Mouse (Mus musculus) liver, postnatal 0 days (tissue): ENCODE measurements around the gene Fam131c. TPM values are rescaled to one million over a fixed set of nuclear protein-coding genes. Genes with fewer than 3 reads are reported as not detected.

ENCODE experiments used
- ATAC-seq: fragments of 200-750 bp; cut with Nextera tagmentation; 2 replicates; pipeline ENCODE4 v1.8.0; 2017; ENCODE audit warnings: mild to moderate bottlenecking, moderate library complexity
- DNase-seq: peaks from one replicate; pipeline ENCODE4 v3.0.0-alpha.2; 2016
- H3K27ac ChIP-seq: fragments of 300-500 bp; sonication (generic); 2 replicates; pipeline ENCODE4 v1.5.1; 2014; ENCODE audit warnings: antibody characterized with exemption, moderate library complexity, mild to moderate bottlenecking, low read depth
- H3K27me3 ChIP-seq: fragments of 300-500 bp; sonication (generic); 2 replicates; pipeline ENCODE4 v1.6.1; 2014; ENCODE audit warnings: low read length, control low read depth, mixed read lengths; ENCODE audit not compliant: insufficient read depth
- H3K36me3 ChIP-seq: fragments of 300-500 bp; sonication (generic); replicated peaks from 2 replicates; pipeline ENCODE4 v1.6.1; 2014; ENCODE audit warnings: mild to moderate bottlenecking, control low read depth, low read length, moderate library complexity, mixed read lengths; ENCODE audit not compliant: insufficient read depth
- H3K4me1 ChIP-seq: fragments of 300-500 bp; sonication (generic); 2 replicates; pipeline ENCODE4 v1.6.1; 2014; ENCODE audit warnings: antibody characterized with exemption, mild to moderate bottlenecking, control low read depth; ENCODE audit not compliant: insufficient read depth
- H3K4me2 ChIP-seq: fragments of 300-500 bp; sonication (generic); 2 replicates; pipeline ENCODE4 v1.6.1; 2014; ENCODE audit warnings: low read depth, mild to moderate bottlenecking, low read length, moderate library complexity, mixed read lengths
- H3K4me3 ChIP-seq: fragments of 300-500 bp; sonication (generic); 2 replicates; pipeline ENCODE4 v1.5.1; 2014; ENCODE audit warnings: low read depth, low read length
- H3K9ac ChIP-seq: fragments of 300-500 bp; sonication (generic); replicated peaks from 2 replicates; pipeline ENCODE4 v1.6.1; 2014; ENCODE audit warnings: mild to moderate bottlenecking, moderate library complexity
- H3K9me3 ChIP-seq: fragments of 300-500 bp; sonication (generic); 2 replicates; pipeline ENCODE4 v1.6.1; 2016; ENCODE audit warnings: mild to moderate bottlenecking, control low read depth, low read length, mixed read lengths
- CTCF ChIP-seq: sonication (generic); IDR thresholded peaks from 2 replicates; pipeline ENCODE4 v1.5.1; 2016; ENCODE audit warnings: antibody characterized with exemption, low read depth
- EP300 ChIP-seq: IDR thresholded peaks from 2 replicates; pipeline ENCODE4 v1.6.1; 2016; ENCODE audit warnings: antibody characterized with exemption, low read depth, mild to moderate bottlenecking
- WGBS: fragments of 180-500 bp; shearing (Covaris S2); extraction: QIAGEN DNeasy Blood & Tissue Kit; methylation state at CpG from one replicate; pipeline ENCODE4 v1.1.7; 2014; ENCODE audit not compliant: insufficient replicate concordance; 5-methylcytosine and 5-hydroxymethylcytosine counted together
- polyA plus RNA-seq: library from polyadenylated mRNA; unstranded; fragments of >200 nt; fragmentation: Nextera tagmentation; extraction: Ambion mirVana; gene quantifications from 2 replicates; pipeline ENCODE4 v1.2.1, GENCODE M21; 2015

The Fam131c gene
- polyA plus RNA-seq, result 0.53 and 0.96 TPM in 2 replicates

DNA sequence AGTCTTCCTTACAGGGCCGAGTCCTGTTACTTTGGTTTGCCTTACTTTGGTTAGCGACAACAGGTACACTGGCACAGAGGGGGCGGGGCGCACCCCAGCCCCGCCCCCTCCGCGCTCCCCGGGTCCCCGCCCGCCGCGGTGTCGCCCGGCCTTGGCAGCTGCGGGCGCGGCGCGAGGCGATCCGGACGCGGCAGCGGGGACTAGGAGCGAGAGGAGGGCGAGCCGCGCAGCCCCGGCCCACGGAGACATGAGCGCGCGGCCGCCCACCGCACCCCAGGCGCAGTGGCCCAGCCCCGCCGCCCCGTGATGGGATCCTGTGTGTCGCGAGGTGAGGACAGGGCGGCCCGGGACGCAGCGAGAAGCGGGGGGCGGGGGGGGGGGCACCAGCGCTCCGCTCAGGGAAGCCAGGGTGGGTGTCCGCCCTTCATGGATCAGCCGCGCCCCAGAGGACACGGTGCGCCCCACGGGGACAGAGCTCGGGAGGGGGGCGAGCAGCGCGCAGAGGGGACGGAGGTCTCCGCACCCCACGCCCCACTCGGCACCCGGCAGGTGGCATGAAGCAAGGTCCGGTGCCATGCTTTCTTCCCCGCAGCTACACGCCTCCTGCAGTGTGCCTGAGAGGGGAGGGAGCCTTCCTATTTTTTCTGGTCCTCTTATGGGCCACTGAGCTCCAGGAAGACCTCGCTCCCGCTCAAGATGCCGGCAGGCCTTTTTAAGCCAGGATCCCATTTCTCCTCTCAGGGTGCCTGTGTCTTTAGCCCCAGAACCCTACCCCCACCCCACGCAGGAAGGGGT is at the start of gene Fam131c:
TSS of gene Fam131c (plus strand) at position 224 of the 795 bp plus-strand sequence.
- 0 out of 2 replicates have a peak, but pooled peaks have one; percentile 21 for ATAC-seq
- H3K27me3 ChIP-seq, result peaks cover 21% of the 10 kb centered on the region
- H3K27ac ChIP-seq, result no peak within 1 kb of the TSS
- 2% methylated on average over 44 of the region's 71 CpGs for WGBS
- H3K4me3 ChIP-seq, result peak within 1 kb of the TSS; percentile 48
- no peaks in the 10 kb centered on the region for H3K36me3 ChIP-seq
- peak within 1 kb of the TSS; percentile 73 for H3K4me2 ChIP-seq
- DNase-seq, result peak; percentile 50
- peak within 1 kb of the TSS; percentile 45; the same call in 1 of the 2 replicates for H3K9ac ChIP-seq
- TF ChIP-seq EP300 (no peak), CTCF (no peak)
- peaks cover 8% of the 10 kb centered on the region; the same call in 1 of the 2 replicates for H3K4me1 ChIP-seq
- no peaks in the 10 kb centered on the region for H3K9me3 ChIP-seq

DNA sequence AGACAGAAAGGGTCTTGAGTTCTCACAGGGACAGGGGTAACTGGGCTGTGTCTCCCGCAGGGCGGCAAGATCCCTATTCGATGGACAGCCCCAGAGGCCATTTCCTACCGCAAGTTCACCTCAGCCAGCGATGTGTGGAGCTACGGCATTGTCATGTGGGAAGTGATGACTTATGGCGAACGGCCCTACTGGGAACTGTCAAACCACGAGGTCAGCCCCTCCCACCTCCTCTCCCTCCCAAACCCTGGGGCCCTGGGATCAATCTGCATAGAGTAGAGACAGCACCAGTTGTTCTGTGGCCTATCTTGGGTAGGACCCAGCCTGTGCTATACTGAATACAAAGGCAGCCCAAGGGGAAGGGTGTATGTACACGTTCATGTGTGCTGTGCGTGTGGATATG is 45.5 kb upstream of the Fam131c start:
- peaks cover 35% of the 10 kb centered on the region for H3K36me3 ChIP-seq
- H3K4me2 ChIP-seq, result no peak overlapping the region
- no peak overlapping the region for H3K4me3 ChIP-seq
- no peaks in the 10 kb centered on the region for H3K27me3 ChIP-seq
- DNase-seq (no peak), ATAC-seq (no peak)
- H3K9me3 ChIP-seq, result no peaks in the 10 kb centered on the region
- 64% methylated on average over 11 of the region's 11 CpGs for WGBS
- H3K9ac ChIP-seq, result no peak overlapping the region
- no peak for TF ChIP-seq EP300
- no peak for TF ChIP-seq CTCF
- peaks cover 5% of the 10 kb centered on the region; the same call in 1 of the 2 replicates for H3K4me1 ChIP-seq
- no peak overlapping the region for H3K27ac ChIP-seq

DNA sequence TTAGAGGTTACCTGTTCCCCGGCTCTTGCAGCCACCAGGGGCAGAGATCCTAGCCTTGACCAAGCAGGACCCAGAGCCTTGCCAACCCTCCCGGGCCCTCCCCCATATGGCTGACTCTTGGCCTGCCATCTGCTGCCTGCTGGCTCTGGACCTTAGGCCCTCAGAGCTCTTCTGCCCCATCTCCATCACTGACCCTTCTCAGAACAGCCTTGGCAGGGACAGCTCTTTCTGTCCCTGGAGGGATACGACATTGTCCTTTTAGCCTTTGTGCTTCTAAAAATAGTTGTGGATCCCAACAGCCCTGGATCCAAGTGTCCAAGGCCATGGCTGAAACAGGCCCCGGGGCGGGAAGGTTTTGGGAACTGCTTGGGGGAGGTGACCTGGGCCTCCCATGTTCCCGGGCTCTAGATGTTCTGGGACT is 43.2 kb upstream of the Fam131c start:
- DNase-seq (no peak), ATAC-seq (no peak)
- Histone ChIP-seq H3K27me3 (no peaks in the 10 kb centered on the region), H3K4me2 (no peak overlapping the region), H3K4me1 (peaks cover 5% of the 10 kb centered on the region; the same call in 1 of the 2 replicates), H3K27ac (no peak overlapping the region), H3K9ac (no peak overlapping the region), H3K4me3 (no peak overlapping the region), H3K9me3 (no peaks in the 10 kb centered on the region), H3K36me3 (peaks cover 21% of the 10 kb centered on the region)
- 61% methylated on average over 6 of the region's 6 CpGs for WGBS
- no peak for TF ChIP-seq EP300

DNA sequence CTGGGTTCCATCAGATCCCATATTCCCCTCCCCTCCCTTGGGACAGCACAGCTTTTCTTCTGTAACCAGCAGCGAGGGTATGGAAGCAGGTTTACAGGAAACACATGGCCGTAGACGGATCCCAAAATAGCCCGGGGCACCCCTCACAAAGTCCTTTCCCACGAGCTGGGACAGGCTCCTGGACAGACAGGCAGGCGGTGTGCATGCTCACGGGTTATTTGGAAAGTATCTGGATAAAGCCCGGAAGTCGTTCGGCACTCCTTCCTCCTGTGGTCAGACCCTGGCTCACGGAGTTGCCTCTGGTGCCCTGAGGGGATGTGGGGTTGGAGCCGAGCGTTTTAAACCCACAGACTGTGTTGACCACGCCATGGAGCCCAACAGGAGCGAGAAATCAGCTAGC is 42.4 kb upstream of the Fam131c start:
- ATAC-seq (no peak), DNase-seq (no peak)
- no peaks in the 10 kb centered on the region for H3K9me3 ChIP-seq
- H3K4me1 ChIP-seq, result peaks cover 5% of the 10 kb centered on the region; the same call in 1 of the 2 replicates
- H3K36me3 ChIP-seq, result peaks cover 21% of the 10 kb centered on the region
- H3K4me3 ChIP-seq, result no peak overlapping the region
- TF ChIP-seq EP300 (no peak), CTCF (no peak)
- no peaks in the 10 kb centered on the region for H3K27me3 ChIP-seq
- no peak overlapping the region for H3K27ac ChIP-seq
- no peak overlapping the region for H3K4me2 ChIP-seq
- H3K9ac ChIP-seq, result no peak overlapping the region
- 31% methylated on average over 15 of the region's 15 CpGs for WGBS

DNA sequence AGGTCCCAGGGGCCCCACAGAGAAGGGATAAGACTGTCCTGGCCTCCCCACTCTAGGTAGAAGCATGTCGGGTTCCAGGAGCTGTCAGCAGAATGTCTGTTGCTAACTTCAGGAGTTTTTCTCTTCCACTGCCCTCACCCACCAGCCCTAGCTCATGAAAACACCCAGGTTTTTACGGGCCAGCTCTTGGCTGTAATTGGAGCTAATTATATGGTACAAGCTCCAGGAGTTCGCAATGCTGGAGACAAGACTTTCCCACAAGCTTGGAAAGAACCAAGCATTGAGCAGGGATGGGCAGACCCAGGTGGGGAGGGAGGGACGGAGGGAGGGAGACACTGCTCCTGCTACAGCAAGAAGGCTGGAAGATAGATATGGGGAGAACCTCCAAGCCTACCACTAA is 40.9 kb upstream of the Fam131c start:
- Histone ChIP-seq H3K36me3 (peaks cover 21% of the 10 kb centered on the region), H3K27ac (no peak overlapping the region), H3K4me2 (no peak overlapping the region), H3K9ac (no peak overlapping the region), H3K9me3 (no peaks in the 10 kb centered on the region), H3K4me1 (peaks cover 5% of the 10 kb centered on the region; the same call in 1 of the 2 replicates), H3K27me3 (no peaks in the 10 kb centered on the region), H3K4me3 (no peak overlapping the region)
- ATAC-seq, result no peak
- no peak for DNase-seq
- 79% methylated on average over 4 of the region's 4 CpGs for WGBS
- no peak for TF ChIP-seq EP300
- TF ChIP-seq CTCF, result no peak

DNA sequence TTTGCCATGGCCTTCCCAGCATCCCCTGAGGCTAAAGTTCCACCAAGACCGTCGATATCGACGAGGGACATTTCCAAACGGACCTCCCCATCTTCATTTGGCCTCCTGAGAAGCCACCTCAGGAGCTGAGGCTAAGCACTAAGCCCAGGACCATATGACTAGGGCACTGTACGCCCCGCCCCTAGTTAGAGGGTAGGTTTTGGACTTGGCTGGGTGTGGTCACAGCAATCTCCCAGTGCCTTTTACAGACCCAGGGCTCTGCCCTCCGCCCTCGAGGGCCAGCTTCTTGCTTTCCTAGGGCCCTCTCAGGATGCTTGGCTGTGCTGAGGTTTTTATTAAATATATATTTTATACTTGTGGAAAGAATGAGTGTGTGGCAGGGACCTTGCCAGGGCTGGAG is 39.3 kb upstream of the Fam131c start:
- no peak overlapping the region for H3K9ac ChIP-seq
- H3K4me3 ChIP-seq, result no peak overlapping the region
- ATAC-seq, result no peak
- no peak for TF ChIP-seq CTCF
- no peak for TF ChIP-seq EP300
- 0 out of 2 replicates have a peak, but pooled peaks cover 4% of the 10 kb centered on the region for H3K36me3 ChIP-seq
- no peak overlapping the region for H3K4me2 ChIP-seq
- 62% methylated on average over 9 of the region's 9 CpGs for WGBS
- no peaks in the 10 kb centered on the region for H3K27me3 ChIP-seq
- no peak for DNase-seq
- peaks cover 5% of the 10 kb centered on the region; the same call in 1 of the 2 replicates for H3K4me1 ChIP-seq
- no peaks in the 10 kb centered on the region for H3K9me3 ChIP-seq
- H3K27ac ChIP-seq, result no peak overlapping the region
